Mouse (Mus musculus) retina, postnatal 7 days (tissue): ENCODE data around the gene Thada.
"Not testable (repeated sequence)": the region's sequence is repeated elsewhere in the genome, so short reads cannot be mapped to it uniquely, and the experiment has no call there.

Source experiments
- DNase-seq: peaks from one replicate; pipeline ENCODE4 v3.0.0-alpha.2; 2012; ENCODE audit warnings: low read depth, low spot score

Gene Thada

GRCm38 (mm10) chr17:84226231-84226630, 239.8 kb downstream of the Thada start:
- DNase-seq: no peak

GRCm38 (mm10) chr17:84224217-84224887, 241.7 kb downstream of the Thada start:
- no peak for DNase-seq

GRCm38 (mm10) chr17:84218841-84219240, 247.2 kb downstream of the Thada start:
- DNase-seq: not testable (repeated sequence)

GRCm38 (mm10) chr17:84217696-84218095, 248.3 kb downstream of the Thada start:
- DNase-seq: no peak

- DNase-seq: no peak
Measured at GRCm38 (mm10) chr17:84215264-84215960, 250.6 kb downstream of the Thada start.

GRCm38 (mm10) chr17:84213464-84213863, 252.5 kb downstream of the Thada start:
- DNase-seq: no peak

GRCm38 (mm10) chr17:84207611-84208010, 258.4 kb downstream of the Thada start:
- DNase-seq: no peak

GRCm38 (mm10) chr17:84206239-84206638, 259.8 kb downstream of the Thada start:
- no peak for DNase-seq

GRCm38 (mm10) chr17:84204962-84205361, 261.0 kb downstream of the Thada start:
- DNase-seq: no peak

GRCm38 (mm10) chr17:84203340-84203739, 262.7 kb downstream of the Thada start:
- no peak for DNase-seq

GRCm38 (mm10) chr17:84201183-84201582, 264.8 kb downstream of the Thada start:
- no peak for DNase-seq

- DNase-seq: no peak
Measured at GRCm38 (mm10) chr17:84197912-84198344, 268.1 kb downstream of the Thada start.

- no peak for DNase-seq
Measured at GRCm38 (mm10) chr17:84196329-84196728, 269.7 kb downstream of the Thada start.

- DNase-seq: no peak
Measured at GRCm38 (mm10) chr17:84195835-84196234, 270.2 kb downstream of the Thada start.

- no peak for DNase-seq
Measured at GRCm38 (mm10) chr17:84195003-84195395, 271.0 kb downstream of the Thada start.

- no peak for DNase-seq
Measured at GRCm38 (mm10) chr17:84194282-84195002, 271.6 kb downstream of the Thada start.

- DNase-seq: no peak
Measured at GRCm38 (mm10) chr17:84193411-84193810, 272.6 kb downstream of the Thada start.

- no peak for DNase-seq
Measured at GRCm38 (mm10) chr17:84191946-84192345, 274.1 kb downstream of the Thada start.

GRCm38 (mm10) chr17:84190885-84191284, 275.1 kb downstream of the Thada start:
- no peak for DNase-seq

GRCm38 (mm10) chr17:84189127-84189854, 276.7 kb downstream of the Thada start:
- DNase-seq: no peak

GRCm38 (mm10) chr17:84188374-84188961, 277.5 kb downstream of the Thada start:
- DNase-seq: peak; percentile 73
